Mouse (Mus musculus): ENCODE data around the gene Liph.

- TF ChIP-seq CTCF (IDR thresholded peaks at IDR 0.05; ENCODE audit: extremely low read depth, insufficient read depth, low read length) = no peak
- no peak for TF ChIP-seq POLR2A (IDR thresholded peaks at IDR 0.05; ENCODE audit: extremely low read depth, insufficient read depth, low read length)
Measured at GRCm38 (mm10) chr16:21971446-21971845, 24.0 kb downstream of the Liph start.
